Mouse (Mus musculus): ENCODE measurements at regions not wholly inside any gene's neighbourhood (a gene's known extent, or its start where the extent isn't known, plus 50 kb on each side); places are given as distances from the start of the nearest gene placed in this dataset.

- ATAC-seq (ENCODE audit: low FRiP score, low read depth), result no peak
Measured at GRCm38 (mm10) chr10:118041068-118041467, 100.5 kb upstream of the Mdm1 start.

DNA sequence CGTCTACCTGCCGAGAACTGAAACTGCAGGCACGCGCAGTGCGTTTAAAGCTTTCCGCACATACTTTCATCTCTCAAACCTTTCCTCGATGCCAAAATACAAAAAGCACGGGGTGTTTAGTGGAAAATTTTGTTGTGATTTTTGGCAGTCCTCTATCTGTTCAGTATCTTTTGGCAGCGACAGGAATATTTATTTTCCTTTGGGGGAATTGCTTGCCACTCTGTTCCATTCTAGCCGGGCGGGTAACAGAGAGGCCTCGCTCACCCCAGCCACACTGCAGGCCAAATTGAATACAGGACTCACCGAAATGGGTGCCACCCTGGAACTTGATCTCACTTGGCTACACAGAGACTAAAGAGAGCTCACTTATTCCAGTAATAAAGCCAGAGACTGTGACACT lies 97.8 kb upstream of the Mdm1 start:
- 72% methylated on average over 13 of the region's 13 CpGs for WGBS
- no peak overlapping the region for H3K4me2 ChIP-seq (replicated peaks)
- ATAC-seq (ENCODE audit: low FRiP score, low read depth), result no peak
- no peaks in the 10 kb centered on the region for H3K27me3 ChIP-seq
- H3K4me3 ChIP-seq, result no peak overlapping the region
- no peak overlapping the region for H3K27ac ChIP-seq (replicated peaks)
- H3K9me3 ChIP-seq, result 0 out of 2 replicates have a peak, but pooled peaks cover 2% of the 10 kb centered on the region
- 0 out of 2 replicates have a peak, but pooled peaks cover 5% of the 10 kb centered on the region for H3K4me1 ChIP-seq
- H3K36me3 ChIP-seq, result no peaks in the 10 kb centered on the region
- no peak overlapping the region for H3K9ac ChIP-seq (replicated peaks)

More at GRCm38 (mm10) chr10:118041068-118041467, 100.5 kb upstream of the Mdm1 start:
- H3K4me1 ChIP-seq, result 0 out of 2 replicates have a peak, but pooled peaks cover 5% of the 10 kb centered on the region
- no peak overlapping the region for H3K4me3 ChIP-seq
- H3K9ac ChIP-seq (replicated peaks), result no peak overlapping the region
- H3K27ac ChIP-seq (replicated peaks), result no peak overlapping the region
- H3K36me3 ChIP-seq, result no peaks in the 10 kb centered on the region
- no peaks in the 10 kb centered on the region for H3K27me3 ChIP-seq
- 0 out of 2 replicates have a peak, but pooled peaks cover 2% of the 10 kb centered on the region for H3K9me3 ChIP-seq
- WGBS, result 87% methylated on average over 3 of the region's 3 CpGs
- H3K4me2 ChIP-seq (replicated peaks), result no peak overlapping the region

DNA sequence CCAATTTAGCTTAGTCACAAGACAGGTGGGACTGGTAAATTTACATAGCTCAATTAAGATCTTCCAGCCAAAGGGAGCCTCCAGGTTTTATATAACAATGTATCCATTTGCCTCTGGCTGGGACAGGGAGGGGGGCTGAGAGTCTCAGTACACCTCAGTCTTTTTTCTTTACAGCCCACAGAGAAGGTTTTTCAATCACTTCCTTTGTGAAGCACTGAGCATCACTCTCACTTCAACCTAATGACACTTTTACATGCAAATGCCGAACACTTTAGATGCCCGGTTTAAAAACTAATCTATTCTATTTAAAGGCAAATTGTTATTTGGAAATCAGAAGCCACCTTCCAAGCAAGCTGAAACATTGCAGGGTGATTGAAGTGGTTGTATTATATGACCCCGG lies 96.8 kb upstream of the Mdm1 start:
- Histone ChIP-seq H3K9me3 (0 out of 2 replicates have a peak, but pooled peaks cover 2% of the 10 kb centered on the region), H3K4me3 (no peak overlapping the region), H3K36me3 (no peaks in the 10 kb centered on the region), H3K4me2 (replicated peaks) (no peak overlapping the region), H3K9ac (replicated peaks) (no peak overlapping the region), H3K27ac (replicated peaks) (no peak overlapping the region), H3K27me3 (no peaks in the 10 kb centered on the region), H3K4me1 (0 out of 2 replicates have a peak, but pooled peaks cover 5% of the 10 kb centered on the region)
- 51% methylated on average over 3 of the region's 3 CpGs for WGBS
- no peak for ATAC-seq (ENCODE audit: low FRiP score, low read depth)

GRCm38 (mm10) chr10:118045427-118045826 lies 96.2 kb upstream of the Mdm1 start:
- no peak overlapping the region for H3K4me2 ChIP-seq (replicated peaks)
- H3K27me3 ChIP-seq, result no peaks in the 10 kb centered on the region
- 0 out of 2 replicates have a peak, but pooled peaks cover 5% of the 10 kb centered on the region for H3K4me1 ChIP-seq
- 87% methylated on average over 2 of the region's 2 CpGs for WGBS
- no peak for ATAC-seq (ENCODE audit: low FRiP score, low read depth)
- H3K4me3 ChIP-seq, result no peak overlapping the region
- no peaks in the 10 kb centered on the region for H3K36me3 ChIP-seq
- H3K9ac ChIP-seq (replicated peaks), result no peak overlapping the region
- no peak overlapping the region for H3K27ac ChIP-seq (replicated peaks)
- no peaks in the 10 kb centered on the region for H3K9me3 ChIP-seq

DNA sequence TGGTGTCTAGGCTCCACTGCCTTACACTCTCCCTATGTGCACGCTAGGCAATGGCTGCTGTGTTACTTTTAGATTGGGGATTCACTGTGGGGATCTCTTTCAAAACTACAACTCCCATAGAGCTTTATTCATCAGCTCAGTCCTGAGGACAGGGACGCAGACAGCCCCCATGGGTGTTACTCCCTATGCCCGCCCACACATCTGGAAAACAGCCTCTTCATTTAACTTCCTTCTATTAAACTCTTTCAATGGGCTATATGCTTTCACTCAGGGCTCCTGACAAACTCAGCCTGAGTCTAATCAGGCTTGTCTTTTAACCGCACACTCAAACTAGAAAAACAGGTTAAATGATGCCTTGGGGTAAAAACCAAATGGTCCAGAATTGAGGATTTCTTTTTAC lies 95.3 kb upstream of the Mdm1 start:
- Histone ChIP-seq H3K4me2 (replicated peaks) (no peak overlapping the region), H3K27ac (replicated peaks) (no peak overlapping the region), H3K9me3 (no peaks in the 10 kb centered on the region), H3K36me3 (no peaks in the 10 kb centered on the region), H3K4me3 (no peak overlapping the region), H3K4me1 (0 out of 2 replicates have a peak, but pooled peaks cover 5% of the 10 kb centered on the region), H3K27me3 (no peaks in the 10 kb centered on the region), H3K9ac (replicated peaks) (no peak overlapping the region)
- ATAC-seq (ENCODE audit: low FRiP score, low read depth), result no peak
- 86% methylated on average over 4 of the region's 4 CpGs for WGBS

DNA sequence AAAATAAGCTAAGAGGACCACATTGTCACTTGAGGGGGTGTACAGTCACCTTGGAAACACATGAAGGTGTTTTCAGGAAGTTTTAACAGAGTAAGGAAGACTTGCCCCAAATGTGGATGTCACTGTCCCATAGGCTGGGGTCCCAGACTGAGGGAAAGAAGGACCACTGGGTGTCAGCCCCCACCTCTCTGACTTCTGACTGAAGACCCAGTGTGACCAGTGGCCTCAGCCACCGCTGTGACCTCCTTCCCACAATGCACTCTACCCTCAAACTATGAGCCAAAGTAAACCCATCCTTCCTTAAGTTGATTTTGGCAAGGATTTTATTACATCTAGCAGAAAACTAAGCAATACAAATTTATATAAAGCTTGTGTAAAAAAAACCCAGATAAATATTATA lies 94.8 kb upstream of the Mdm1 start:
- no peak for ATAC-seq (ENCODE audit: low FRiP score, low read depth)
- Histone ChIP-seq H3K4me1 (0 out of 2 replicates have a peak, but pooled peaks cover 5% of the 10 kb centered on the region), H3K4me2 (replicated peaks) (no peak overlapping the region)

DNA sequence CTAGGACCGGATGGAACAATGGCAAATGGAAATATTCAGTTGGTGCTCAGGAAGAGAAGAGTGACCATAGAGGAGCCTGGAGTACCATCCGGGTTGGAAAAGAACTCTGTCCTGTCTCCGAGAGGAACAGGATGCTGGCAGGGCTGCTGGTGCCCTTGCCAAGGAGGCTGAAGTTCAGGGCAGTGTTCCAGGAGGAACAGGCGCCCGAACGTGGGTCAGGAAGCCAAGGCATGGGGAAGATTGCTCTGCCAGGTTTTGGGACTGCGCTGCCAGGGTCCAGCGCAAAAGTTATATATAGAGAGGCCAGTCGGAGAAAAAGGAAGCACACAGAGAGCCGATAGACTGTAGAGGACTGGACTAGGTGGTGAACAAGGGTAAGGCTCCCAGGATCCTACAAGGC lies 92.3 kb upstream of the Mdm1 start:
- Histone ChIP-seq H3K4me3 (no peak overlapping the region), H3K4me1 (0 out of 2 replicates have a peak, but pooled peaks cover 5% of the 10 kb centered on the region), H3K4me2 (replicated peaks) (no peak overlapping the region), H3K27ac (replicated peaks) (no peak overlapping the region), H3K9ac (replicated peaks) (no peak overlapping the region), H3K36me3 (no peaks in the 10 kb centered on the region), H3K27me3 (no peaks in the 10 kb centered on the region), H3K9me3 (no peaks in the 10 kb centered on the region)
- WGBS, result 95% methylated on average over 10 of the region's 10 CpGs
- no peak for ATAC-seq (ENCODE audit: low FRiP score, low read depth)

More for the DNA sequence above, 94.8 kb upstream of the Mdm1 start:
- 92% methylated on average over 1 of the region's 1 CpGs for WGBS
- Histone ChIP-seq H3K36me3 (no peaks in the 10 kb centered on the region), H3K27ac (replicated peaks) (no peak overlapping the region), H3K9me3 (no peaks in the 10 kb centered on the region), H3K9ac (replicated peaks) (no peak overlapping the region), H3K27me3 (no peaks in the 10 kb centered on the region), H3K4me3 (no peak overlapping the region)

DNA sequence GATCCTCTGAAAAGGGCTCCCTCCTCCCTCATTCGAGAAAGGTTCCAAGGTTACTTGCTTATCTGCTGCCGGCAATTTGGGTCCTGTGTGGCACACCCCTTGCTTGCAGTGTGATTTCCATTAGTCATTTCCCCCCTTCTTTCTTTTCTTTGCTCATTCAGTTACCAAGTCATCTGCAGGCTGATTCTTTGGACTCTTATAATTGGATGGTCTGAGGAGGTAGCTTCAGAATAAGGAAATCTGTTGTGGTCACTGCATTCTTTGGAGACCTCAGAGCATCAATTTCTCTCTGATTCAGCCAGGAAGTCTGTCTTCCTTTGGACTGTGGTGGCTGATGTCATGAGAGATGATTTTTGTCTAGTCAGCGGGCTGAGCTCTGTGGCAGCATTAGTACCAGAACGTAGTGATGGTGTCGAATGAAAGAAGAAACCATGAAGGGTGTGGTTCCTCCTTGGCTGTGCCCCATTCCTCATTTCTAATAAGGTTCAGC lies 91.4 kb upstream of the Mdm1 start:
- WGBS, result 93% methylated on average over 5 of the region's 5 CpGs
- no peaks in the 10 kb centered on the region for H3K36me3 ChIP-seq

GRCm38 (mm10) chr10:118052042-118052441 lies 89.6 kb upstream of the Mdm1 start:
- no peaks in the 10 kb centered on the region for H3K36me3 ChIP-seq
- WGBS, result 87% methylated on average over 11 of the region's 11 CpGs
- no peaks in the 10 kb centered on the region for H3K9me3 ChIP-seq
- H3K27ac ChIP-seq (replicated peaks), result no peak overlapping the region
- H3K9ac ChIP-seq (replicated peaks), result no peak overlapping the region
- H3K4me1 ChIP-seq, result peaks cover 5% of the 10 kb centered on the region
- H3K4me2 ChIP-seq (replicated peaks), result no peak overlapping the region
- H3K4me3 ChIP-seq, result no peak overlapping the region
- H3K27me3 ChIP-seq, result no peaks in the 10 kb centered on the region
- no peak for ATAC-seq (ENCODE audit: low FRiP score, low read depth)

More for the DNA sequence above, 91.4 kb upstream of the Mdm1 start:
- Histone ChIP-seq H3K4me3 (no peak overlapping the region), H3K27ac (replicated peaks) (no peak overlapping the region), H3K9ac (replicated peaks) (no peak overlapping the region), H3K4me2 (replicated peaks) (no peak overlapping the region), H3K27me3 (no peaks in the 10 kb centered on the region), H3K9me3 (no peaks in the 10 kb centered on the region), H3K4me1 (no peaks in the 10 kb centered on the region)
- ATAC-seq (ENCODE audit: low FRiP score, low read depth), result no peak

- Histone ChIP-seq H3K9ac (replicated peaks) (no peak overlapping the region), H3K4me3 (no peak overlapping the region), H3K27me3 (no peaks in the 10 kb centered on the region), H3K27ac (replicated peaks) (no peak overlapping the region), H3K36me3 (no peaks in the 10 kb centered on the region), H3K4me2 (replicated peaks) (no peak overlapping the region), H3K4me1 (peaks cover 8% of the 10 kb centered on the region), H3K9me3 (no peaks in the 10 kb centered on the region)
- WGBS, result 88% methylated on average over 12 of the region's 12 CpGs
- ATAC-seq (ENCODE audit: low FRiP score, low read depth), result no peak
Measured at GRCm38 (mm10) chr10:118052477-118052876, 89.1 kb upstream of the Mdm1 start.

GRCm38 (mm10) chr10:118053037-118053436 lies 88.6 kb upstream of the Mdm1 start:
- H3K27me3 ChIP-seq, result no peaks in the 10 kb centered on the region
- H3K4me3 ChIP-seq, result no peak overlapping the region
- no peak for ATAC-seq (ENCODE audit: low FRiP score, low read depth)
- no peak overlapping the region for H3K27ac ChIP-seq (replicated peaks)
- no peak overlapping the region for H3K4me2 ChIP-seq (replicated peaks)
- no peaks in the 10 kb centered on the region for H3K36me3 ChIP-seq
- no peaks in the 10 kb centered on the region for H3K9me3 ChIP-seq
- no peak overlapping the region for H3K9ac ChIP-seq (replicated peaks)
- WGBS, result 95% methylated on average over 5 of the region's 5 CpGs
- peaks cover 8% of the 10 kb centered on the region for H3K4me1 ChIP-seq

DNA sequence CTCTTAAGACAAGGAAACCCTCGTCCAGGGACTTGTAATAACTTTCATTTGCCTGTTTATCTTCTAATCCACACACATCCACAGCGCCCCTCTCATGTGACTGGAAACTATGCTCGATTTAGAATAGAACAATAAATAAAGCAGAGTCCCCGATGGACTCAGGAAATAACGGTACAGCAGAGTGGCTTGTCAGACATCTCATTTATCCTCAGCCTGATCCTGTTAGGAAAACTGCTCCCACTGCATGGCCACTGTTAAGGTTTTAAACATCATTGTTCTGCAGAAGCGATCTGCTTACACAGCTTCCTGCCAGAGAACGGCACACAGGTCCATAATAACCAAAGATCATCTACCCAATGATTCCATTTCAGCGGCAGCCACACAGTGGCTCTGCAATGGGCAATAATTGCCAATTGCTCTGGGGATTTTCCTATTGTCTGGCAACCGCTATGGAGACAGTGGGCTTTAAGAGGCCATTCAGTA lies 84.8 kb upstream of the Mdm1 start:
- Histone ChIP-seq H3K27ac (replicated peaks) (no peak overlapping the region), H3K4me2 (replicated peaks) (peak overlapping the region; percentile 22; the same call in 1 of the 2 replicates), H3K9ac (replicated peaks) (no peak overlapping the region), H3K36me3 (no peaks in the 10 kb centered on the region), H3K9me3 (no peaks in the 10 kb centered on the region), H3K27me3 (no peaks in the 10 kb centered on the region), H3K4me3 (no peak overlapping the region), H3K4me1 (peaks cover 8% of the 10 kb centered on the region)
- no peak for ATAC-seq (ENCODE audit: low FRiP score, low read depth)
- 27% methylated on average over 9 of the region's 9 CpGs for WGBS

DNA sequence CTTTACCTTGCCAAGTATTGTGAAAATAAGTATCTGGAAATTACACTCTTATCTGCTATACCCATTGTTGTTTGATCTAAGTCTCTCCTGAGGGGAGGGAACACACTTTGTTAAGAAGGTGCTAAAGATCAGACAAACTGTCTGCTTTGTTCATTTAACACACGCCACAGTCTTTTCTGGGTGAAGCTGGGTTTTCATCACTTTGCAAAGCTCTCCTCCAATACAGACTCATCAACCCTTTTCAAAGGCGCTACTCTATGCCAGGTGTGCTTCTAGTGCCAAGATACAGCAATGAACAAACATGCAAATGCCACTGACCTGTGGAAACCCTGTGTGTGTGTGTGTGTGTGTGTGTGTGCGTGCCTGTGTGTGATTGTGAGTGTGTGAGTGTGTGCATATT lies 84.1 kb upstream of the Mdm1 start:
- Histone ChIP-seq H3K27me3 (no peaks in the 10 kb centered on the region), H3K4me3 (no peak overlapping the region), H3K9me3 (no peaks in the 10 kb centered on the region), H3K4me1 (peaks cover 8% of the 10 kb centered on the region), H3K4me2 (replicated peaks) (no peak overlapping the region), H3K36me3 (no peaks in the 10 kb centered on the region), H3K9ac (replicated peaks) (no peak overlapping the region), H3K27ac (replicated peaks) (no peak overlapping the region)
- no peak for ATAC-seq (ENCODE audit: low FRiP score, low read depth)
- WGBS, result 69% methylated on average over 3 of the region's 3 CpGs
